Mouse (Mus musculus): ENCODE results near the gene Gm11733. TPM values are rescaled to one million over a fixed set of nuclear protein-coding genes. Genes with fewer than 3 reads are reported as not detected.

Gm11733 gene
- total RNA-seq, 2 experiments from 2014 or later: 0.35 TPM; not detected in 1

DNA sequence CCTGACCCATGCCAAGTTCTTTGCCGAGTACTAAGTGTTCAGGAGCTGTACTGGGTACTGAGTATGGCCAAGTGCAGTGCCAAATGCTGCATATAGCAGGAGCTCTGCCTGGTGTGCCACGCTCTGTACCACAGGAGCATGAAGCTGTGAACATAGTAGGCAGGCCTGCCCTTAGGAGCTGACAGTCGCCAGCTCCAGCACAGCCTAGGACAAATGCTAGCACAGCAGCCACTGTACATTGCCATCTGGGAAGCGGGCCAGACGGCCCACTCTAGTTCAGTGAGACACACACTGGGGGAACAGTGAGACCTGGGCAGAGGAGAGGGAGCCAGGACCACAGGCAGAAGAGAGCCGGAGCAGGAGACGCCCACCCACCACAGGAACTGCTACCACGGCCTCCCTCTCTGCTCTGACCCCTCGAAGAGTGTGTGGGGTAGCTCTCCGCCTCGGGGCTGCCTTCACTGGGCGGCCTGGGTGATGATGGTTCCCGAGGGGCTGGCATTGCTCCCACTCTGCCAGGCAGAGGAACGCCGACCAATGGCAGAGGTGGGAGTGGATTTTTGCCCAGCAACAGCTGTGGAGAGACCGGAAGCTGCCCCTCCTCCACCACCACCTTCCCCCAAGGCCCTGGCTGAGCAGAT is 38.8 kb downstream of the Gm11733 start:
- intact Hi-C loops (cut with DNase I): no loop called here
- DNase-seq (ENCODE audit: low spot score in 2 of 2): peak; percentile 69 to 87

DNA sequence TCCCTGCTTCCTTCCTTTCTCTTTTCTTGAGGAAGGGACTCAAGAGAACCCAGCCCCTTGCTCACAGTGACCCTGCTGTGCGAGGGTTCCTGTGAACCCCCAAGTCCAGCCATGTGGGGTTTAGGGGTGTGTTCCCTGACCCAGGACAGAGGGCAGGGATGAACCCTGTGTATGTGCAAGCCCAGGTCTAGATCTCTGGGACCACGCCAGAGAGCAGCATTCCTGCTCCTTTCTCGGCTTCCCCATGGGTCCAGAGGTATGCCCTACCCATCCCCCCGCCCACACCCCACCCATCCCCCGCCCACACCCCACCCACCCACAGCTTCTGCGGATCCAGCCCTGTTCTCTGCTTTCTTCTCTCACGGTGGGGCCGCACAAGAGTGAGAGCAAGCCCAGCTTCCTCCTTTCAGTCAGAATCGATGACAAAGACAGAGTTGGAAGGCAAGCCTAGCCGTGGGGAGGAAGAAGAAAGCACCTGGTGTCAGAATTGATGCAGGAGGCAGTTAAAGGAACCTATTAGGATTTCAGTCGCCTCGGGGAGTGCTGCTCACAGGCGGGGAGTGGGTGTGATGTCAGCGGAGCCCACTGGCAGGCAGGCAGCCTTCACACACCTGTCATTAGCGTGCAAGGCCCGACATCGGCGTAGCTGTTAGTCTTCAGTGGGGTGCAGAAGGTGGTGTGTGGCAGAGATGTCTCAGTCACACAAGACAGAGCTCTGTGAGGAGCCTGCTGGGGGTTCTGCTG is 41.6 kb downstream of the Gm11733 start:
- intact Hi-C loops (cut with DNase I): no loop called here
- peak; percentile 24 to 28 for DNase-seq (ENCODE audit: low spot score in 2 of 2)

DNA sequence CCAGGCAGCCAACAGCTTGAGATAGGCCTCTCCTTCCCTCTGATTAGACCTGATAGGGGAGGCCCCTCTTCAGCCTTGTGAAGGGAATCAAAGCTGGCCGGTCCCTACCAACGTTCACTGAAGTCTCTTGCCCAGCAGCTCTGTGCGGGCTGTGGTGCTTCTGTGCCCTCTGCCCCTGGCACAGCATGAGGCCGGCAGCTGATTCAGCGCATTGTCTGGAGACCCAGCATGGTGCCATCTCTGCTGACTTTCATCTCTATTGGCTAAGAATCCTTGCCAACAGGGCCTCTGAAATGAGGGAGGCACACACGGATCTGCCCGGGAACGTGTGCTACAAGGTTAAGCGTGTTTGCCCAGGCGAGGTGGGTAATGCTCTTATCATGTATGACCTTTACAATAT is 48.2 kb downstream of the Gm11733 start:
- intact Hi-C loops (cut with DNase I): no loop called here
- DNase-seq (ENCODE audit: low spot score in 2 of 2): no peak

DNA sequence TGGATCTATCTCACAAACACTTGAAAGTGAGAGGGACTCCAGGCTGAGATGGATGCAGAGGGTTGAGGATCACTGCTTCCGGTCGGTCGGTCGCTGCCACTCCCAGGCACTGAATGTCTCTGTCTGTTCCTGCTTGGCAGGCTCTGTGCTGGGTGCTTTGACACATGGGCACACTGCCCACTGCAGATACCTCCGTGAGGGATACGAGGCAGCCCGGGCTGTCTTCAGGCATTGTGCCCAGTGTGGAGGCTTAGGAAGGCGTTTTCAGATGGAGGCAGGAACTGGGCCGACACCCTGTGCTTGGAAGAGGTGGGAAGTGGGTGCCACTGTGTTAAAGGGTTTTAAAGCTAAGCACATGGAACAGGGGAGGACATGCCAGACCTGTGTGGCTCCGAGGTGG is 50.7 kb downstream of the Gm11733 start:
- intact Hi-C loops (cut with DNase I): no loop called here
- DNase-seq (ENCODE audit: low spot score in 2 of 2): peak; percentile 65 to 81

DNA sequence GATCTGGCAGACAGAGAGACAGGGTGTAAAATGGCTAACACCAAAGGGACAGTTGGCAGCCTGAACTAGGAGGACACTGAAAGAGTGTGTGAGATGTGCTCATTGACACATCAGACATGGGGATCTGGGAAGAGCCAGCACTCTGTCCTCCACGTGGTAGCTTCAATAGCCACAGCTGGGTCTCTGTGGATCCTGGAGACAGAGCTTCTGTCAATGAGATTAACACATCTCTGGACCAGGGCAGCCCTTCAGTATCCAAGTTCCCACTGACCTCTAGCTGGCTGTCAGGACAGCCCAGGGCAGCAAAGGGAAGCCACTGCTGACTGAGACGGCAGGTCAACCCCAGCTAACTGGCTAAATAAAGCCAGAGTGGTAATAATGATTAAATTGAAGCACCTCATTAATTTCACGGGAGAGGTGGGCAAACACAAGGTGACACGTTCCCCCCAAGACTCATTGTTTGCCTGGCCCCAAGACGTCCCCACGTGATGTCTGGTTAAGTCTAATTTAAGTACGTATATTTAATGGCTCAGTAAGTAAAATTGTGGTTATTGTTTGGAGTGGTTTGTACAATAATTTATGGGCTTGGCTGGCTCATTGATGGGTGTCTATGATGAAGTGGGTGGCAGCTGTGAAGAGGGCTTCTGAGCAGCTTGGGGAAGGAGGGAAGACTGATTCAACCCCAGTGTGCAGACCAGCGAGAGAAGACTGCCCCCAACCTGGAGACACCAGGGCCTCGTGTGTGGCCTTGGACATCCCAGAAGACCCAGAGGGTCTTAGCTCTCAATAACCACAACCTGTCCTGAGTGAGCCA is 51.5 kb downstream of the Gm11733 start:
- intact Hi-C loops (cut with DNase I): no loop called here
- peak in 1 of 2 experiments; percentile 30 for DNase-seq (ENCODE audit: low spot score in 2 of 2)

DNA sequence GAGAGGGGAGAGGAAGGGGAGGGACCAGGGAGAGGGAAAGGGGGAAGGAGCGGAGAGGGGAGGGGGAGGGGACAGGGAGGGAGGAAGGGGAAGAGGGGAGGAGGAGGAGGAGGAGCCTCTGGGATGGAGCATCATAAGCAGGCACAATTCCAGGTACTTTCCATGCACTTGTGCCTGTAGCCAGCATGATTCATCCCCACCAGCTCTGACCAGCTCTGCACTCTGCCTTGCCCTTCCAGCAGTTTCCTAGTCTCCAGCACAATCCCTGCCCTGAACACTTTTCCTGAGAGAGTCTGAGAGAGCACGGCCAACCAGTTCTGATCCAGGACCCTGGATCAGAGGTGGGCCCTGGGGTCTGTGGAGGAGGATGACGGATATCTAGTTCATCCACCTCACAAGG is 52.4 kb downstream of the Gm11733 start:
- DNase-seq (ENCODE audit: low spot score in 2 of 2): no peak
- intact Hi-C loops (cut with DNase I): no loop called here

Other genes starting within 250 kb of the Gm11733 start
- gene Tnrc6c, start 169.9 kb downstream of the Gm11733 start, total RNA-seq (2021): 10 to 100 TPM; 56.5 to 57.5 TPM